Mouse (Mus musculus): ENCODE data around the gene Dock10. TPM values are rescaled to one million over a fixed set of nuclear protein-coding genes. Genes with fewer than 3 reads are reported as not detected.
A peak's percentile ranks its signal among the peaks of the same experiment; 100 is the strongest.

Gene Dock10
- polyA plus RNA-seq, 1 experiment from 2014 or later, result 2.8 TPM

DNA sequence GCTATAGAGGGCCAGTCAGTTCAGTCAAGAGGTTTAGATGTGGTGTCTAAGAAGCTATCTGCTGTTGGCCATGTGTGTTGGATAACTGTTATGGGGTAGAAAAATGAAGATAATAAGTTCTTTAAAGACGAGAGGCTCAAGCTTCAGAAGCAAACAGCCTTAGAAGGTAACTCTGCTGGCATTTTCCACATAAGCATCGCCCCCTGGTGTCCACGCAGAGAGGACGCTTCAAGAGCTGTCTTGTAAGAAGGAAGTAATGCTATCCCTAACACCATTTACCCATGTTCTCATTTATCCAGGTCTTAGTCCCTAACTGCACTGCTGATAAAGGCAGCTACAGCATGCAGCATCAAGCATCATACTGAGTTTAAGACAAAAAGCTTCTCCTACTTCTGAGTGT lies 35.7 kb downstream of the Dock10 start:
- no peak overlapping the region for H3K9ac ChIP-seq
- no peaks in the 10 kb centered on the region for H3K27me3 ChIP-seq (replicated peaks)
- no peak overlapping the region for H3K4me3 ChIP-seq
- no peaks in the 10 kb centered on the region for H3K9me3 ChIP-seq
- ATAC-seq (ENCODE audit: extremely low read depth, insufficient number of reproducible peaks, low FRiP score, low TSS enrichment), result no peak
- no peak overlapping the region for H3K4me2 ChIP-seq
- peaks cover 16% of the 10 kb centered on the region for H3K4me1 ChIP-seq
- WGBS, result 25% methylated on average over 4 of the region's 4 CpGs
- no peak overlapping the region for H3K27ac ChIP-seq (replicated peaks)
- no peaks in the 10 kb centered on the region for H3K36me3 ChIP-seq

GRCm38 (mm10) chr1:80722001-80722400 lies 36.3 kb downstream of the Dock10 start:
- no peak for ATAC-seq (ENCODE audit: extremely low read depth, insufficient number of reproducible peaks, low FRiP score, low TSS enrichment)
- whole genome bisulfite sequencing, result 64% methylated on average over 1 of the region's 1 CpGs
- no peaks in the 10 kb centered on the region for H3K36me3 ChIP-seq
- H3K4me1 ChIP-seq, result peaks cover 16% of the 10 kb centered on the region
- H3K9ac ChIP-seq, result no peak overlapping the region
- H3K4me3 ChIP-seq, result no peak overlapping the region
- no peaks in the 10 kb centered on the region for H3K9me3 ChIP-seq
- no peaks in the 10 kb centered on the region for H3K27me3 ChIP-seq (replicated peaks)
- H3K4me2 ChIP-seq, result no peak overlapping the region
- no peak overlapping the region for H3K27ac ChIP-seq (replicated peaks)

DNA sequence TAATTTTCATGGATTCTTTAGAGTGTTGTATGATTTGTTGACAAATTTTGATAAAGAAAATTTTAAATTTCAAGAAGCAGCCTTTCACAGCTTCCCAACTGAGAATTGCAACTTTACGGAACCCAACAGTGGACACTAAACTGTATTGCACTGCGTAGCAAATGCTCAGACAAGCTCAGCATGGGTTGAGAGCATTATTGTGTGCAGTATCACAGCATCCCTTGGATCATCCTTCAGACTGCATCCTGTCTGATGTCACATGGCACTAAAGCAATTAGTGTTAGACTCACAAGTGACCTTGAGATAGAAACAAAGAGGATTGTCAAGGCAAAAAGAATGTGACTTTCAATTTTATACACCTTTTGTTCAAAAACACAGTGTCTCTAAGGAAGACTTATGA lies 37.1 kb downstream of the Dock10 start:
- WGBS, result 79% methylated on average over 2 of the region's 2 CpGs
- no peak overlapping the region for H3K4me2 ChIP-seq
- H3K9me3 ChIP-seq, result no peaks in the 10 kb centered on the region
- no peak overlapping the region for H3K9ac ChIP-seq
- no peak overlapping the region for H3K27ac ChIP-seq (replicated peaks)
- ATAC-seq (ENCODE audit: extremely low read depth, insufficient number of reproducible peaks, low FRiP score, low TSS enrichment), result no peak
- peaks cover 16% of the 10 kb centered on the region for H3K4me1 ChIP-seq
- no peaks in the 10 kb centered on the region for H3K36me3 ChIP-seq
- no peak overlapping the region for H3K4me3 ChIP-seq
- no peaks in the 10 kb centered on the region for H3K27me3 ChIP-seq (replicated peaks)

GRCm38 (mm10) chr1:80720146-80720545 lies 38.2 kb downstream of the Dock10 start:
- no peaks in the 10 kb centered on the region for H3K9me3 ChIP-seq
- peak overlapping the region; percentile 10; the same call in 1 of the 2 replicates for H3K27ac ChIP-seq (replicated peaks)

DNA sequence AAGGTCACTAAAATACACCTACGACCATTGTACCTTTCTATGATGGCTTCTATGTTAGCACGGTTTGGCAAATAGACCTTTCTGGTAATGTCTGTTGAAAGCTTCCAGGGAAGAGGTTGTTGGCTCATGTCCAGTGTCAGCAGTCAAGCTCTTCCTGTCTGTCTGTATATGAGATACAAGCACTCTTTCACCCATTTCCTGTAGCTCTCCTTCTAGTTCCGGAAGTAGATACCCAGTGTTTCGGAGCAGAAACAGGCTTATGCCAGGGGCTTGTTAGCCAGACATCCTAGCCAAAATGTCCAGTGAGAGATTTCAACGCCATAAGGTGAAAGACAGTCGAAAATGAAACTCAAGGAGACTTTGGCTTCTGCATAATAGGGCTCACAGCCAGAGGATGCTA lies 38.9 kb downstream of the Dock10 start:
- Histone ChIP-seq H3K27ac (replicated peaks) (peak overlapping the region; percentile 10; the same call in 1 of the 2 replicates), H3K27me3 (replicated peaks) (no peaks in the 10 kb centered on the region), H3K36me3 (no peaks in the 10 kb centered on the region), H3K4me3 (no peak overlapping the region), H3K9ac (no peak overlapping the region), H3K4me2 (peak overlapping the region; percentile 27), H3K9me3 (no peaks in the 10 kb centered on the region), H3K4me1 (peaks cover 16% of the 10 kb centered on the region)
- WGBS, result 61% methylated on average over 6 of the region's 6 CpGs
- no peak for ATAC-seq (ENCODE audit: extremely low read depth, insufficient number of reproducible peaks, low FRiP score, low TSS enrichment)

More at GRCm38 (mm10) chr1:80720146-80720545, 38.2 kb downstream of the Dock10 start:
- no peaks in the 10 kb centered on the region for H3K27me3 ChIP-seq (replicated peaks)
- no peak overlapping the region for H3K4me3 ChIP-seq
- peaks cover 16% of the 10 kb centered on the region for H3K4me1 ChIP-seq
- no peak overlapping the region for H3K4me2 ChIP-seq
- ATAC-seq (ENCODE audit: extremely low read depth, insufficient number of reproducible peaks, low FRiP score, low TSS enrichment), result no peak
- no peaks in the 10 kb centered on the region for H3K36me3 ChIP-seq
- no peak overlapping the region for H3K9ac ChIP-seq

GRCm38 (mm10) chr1:80718666-80719065 lies 39.7 kb downstream of the Dock10 start:
- peaks cover 16% of the 10 kb centered on the region for H3K4me1 ChIP-seq
- H3K27me3 ChIP-seq (replicated peaks), result no peaks in the 10 kb centered on the region
- H3K4me2 ChIP-seq, result no peak overlapping the region
- H3K9me3 ChIP-seq, result no peaks in the 10 kb centered on the region
- 77% methylated on average over 1 of the region's 1 CpGs for WGBS
- ATAC-seq (ENCODE audit: extremely low read depth, insufficient number of reproducible peaks, low FRiP score, low TSS enrichment), result no peak
- no peak overlapping the region for H3K27ac ChIP-seq (replicated peaks)
- no peak overlapping the region for H3K9ac ChIP-seq
- H3K36me3 ChIP-seq, result no peaks in the 10 kb centered on the region
- H3K4me3 ChIP-seq, result no peak overlapping the region

GRCm38 (mm10) chr1:80715917-80716316 lies 42.4 kb downstream of the Dock10 start:
- no peaks in the 10 kb centered on the region for H3K27me3 ChIP-seq (replicated peaks)
- no peak for ATAC-seq (ENCODE audit: extremely low read depth, insufficient number of reproducible peaks, low FRiP score, low TSS enrichment)
- no peaks in the 10 kb centered on the region for H3K9me3 ChIP-seq
- H3K4me3 ChIP-seq, result no peak overlapping the region
- no peak overlapping the region for H3K27ac ChIP-seq (replicated peaks)
- peaks cover 22% of the 10 kb centered on the region for H3K4me1 ChIP-seq
- H3K36me3 ChIP-seq, result no peaks in the 10 kb centered on the region
- WGBS, result 54% methylated on average over 3 of the region's 3 CpGs
- H3K9ac ChIP-seq, result no peak overlapping the region
- no peak overlapping the region for H3K4me2 ChIP-seq

DNA sequence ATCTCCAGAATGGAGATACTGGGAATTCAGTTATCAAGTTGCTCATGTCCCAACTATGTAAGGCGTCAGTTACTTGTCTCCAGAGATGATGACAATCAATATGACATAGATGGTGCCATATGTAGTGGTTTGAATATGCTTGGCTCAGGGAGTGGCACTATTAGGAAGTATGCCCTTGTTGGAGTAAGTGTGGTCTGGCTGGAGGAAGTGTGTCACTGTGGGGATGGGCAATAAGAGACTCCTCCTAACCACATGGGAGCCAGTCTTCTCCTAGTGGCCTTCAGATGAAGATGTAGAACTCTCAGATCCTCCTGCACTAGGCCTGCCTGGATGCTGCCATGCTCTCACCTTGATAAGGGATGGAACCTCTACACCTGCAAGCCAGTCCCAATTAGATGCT lies 44.4 kb downstream of the Dock10 start:
- 83% methylated on average over 1 of the region's 1 CpGs for WGBS
- no peak overlapping the region for H3K9ac ChIP-seq
- H3K27me3 ChIP-seq (replicated peaks), result no peaks in the 10 kb centered on the region

DNA sequence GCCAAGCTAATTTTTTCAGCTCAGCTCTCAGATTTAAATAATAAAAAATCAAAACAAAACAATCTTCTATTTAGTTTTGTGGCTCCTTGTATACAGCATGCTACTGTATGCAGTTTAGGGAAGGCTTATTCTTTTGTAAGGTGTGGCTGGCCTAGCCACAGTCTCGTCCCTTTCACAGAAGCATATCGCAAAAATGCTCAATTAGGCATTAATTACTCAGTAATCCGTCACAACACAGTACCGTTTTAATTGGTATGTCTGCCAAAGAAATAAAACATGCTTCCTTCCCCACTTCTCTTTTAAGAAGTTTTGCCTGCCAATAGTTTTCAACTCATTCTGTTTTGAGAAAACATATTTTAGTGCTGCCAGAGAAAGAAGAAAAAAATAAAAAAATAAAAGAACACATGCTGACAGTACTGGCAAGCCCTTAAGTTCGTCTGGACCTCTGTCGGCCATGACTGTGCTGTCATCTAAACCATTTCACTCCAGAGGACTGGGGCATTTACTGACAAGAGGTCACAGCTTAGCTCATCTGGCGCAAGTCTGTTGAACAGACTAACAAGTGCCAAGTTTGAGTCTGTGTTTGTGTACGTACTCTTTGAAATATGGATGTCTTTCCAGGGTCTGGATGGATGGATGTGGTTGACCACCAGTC lies 47.6 kb downstream of the Dock10 start:
- Histone ChIP-seq H3K4me2 (0 out of 2 replicates have a peak overlapping the region, but pooled peaks have one; percentile 8), H3K36me3 (no peaks in the 10 kb centered on the region), H3K9me3 (no peaks in the 10 kb centered on the region), H3K4me1 (peaks cover 35% of the 10 kb centered on the region), H3K27me3 (replicated peaks) (no peaks in the 10 kb centered on the region), H3K27ac (replicated peaks) (no peak overlapping the region), H3K4me3 (no peak overlapping the region), H3K9ac (no peak overlapping the region)
- WGBS, result 61% methylated on average over 8 of the region's 8 CpGs
- ATAC-seq (ENCODE audit: extremely low read depth, insufficient number of reproducible peaks, low FRiP score, low TSS enrichment), result no peak

More for the DNA sequence above, 44.4 kb downstream of the Dock10 start:
- Histone ChIP-seq H3K36me3 (no peaks in the 10 kb centered on the region), H3K4me3 (no peak overlapping the region), H3K27ac (replicated peaks) (no peak overlapping the region), H3K4me1 (peaks cover 27% of the 10 kb centered on the region), H3K9me3 (no peaks in the 10 kb centered on the region), H3K4me2 (no peak overlapping the region)
- ATAC-seq (ENCODE audit: extremely low read depth, insufficient number of reproducible peaks, low FRiP score, low TSS enrichment), result no peak

- Histone ChIP-seq H3K9ac (no peak overlapping the region), H3K4me2 (peak overlapping the region; percentile 53; the same call in 1 of the 2 replicates), H3K4me1 (peaks cover 35% of the 10 kb centered on the region), H3K36me3 (no peaks in the 10 kb centered on the region), H3K27me3 (replicated peaks) (no peaks in the 10 kb centered on the region), H3K9me3 (no peaks in the 10 kb centered on the region), H3K4me3 (no peak overlapping the region), H3K27ac (replicated peaks) (peak overlapping the region; percentile 53; the same call in 1 of the 2 replicates)
- WGBS, result 55% methylated on average over 5 of the region's 5 CpGs
- ATAC-seq (ENCODE audit: extremely low read depth, insufficient number of reproducible peaks, low FRiP score, low TSS enrichment), result no peak
These were observed 48.2 kb downstream of the Dock10 start for GRCm38 (mm10) chr1:80710097-80710541.

DNA sequence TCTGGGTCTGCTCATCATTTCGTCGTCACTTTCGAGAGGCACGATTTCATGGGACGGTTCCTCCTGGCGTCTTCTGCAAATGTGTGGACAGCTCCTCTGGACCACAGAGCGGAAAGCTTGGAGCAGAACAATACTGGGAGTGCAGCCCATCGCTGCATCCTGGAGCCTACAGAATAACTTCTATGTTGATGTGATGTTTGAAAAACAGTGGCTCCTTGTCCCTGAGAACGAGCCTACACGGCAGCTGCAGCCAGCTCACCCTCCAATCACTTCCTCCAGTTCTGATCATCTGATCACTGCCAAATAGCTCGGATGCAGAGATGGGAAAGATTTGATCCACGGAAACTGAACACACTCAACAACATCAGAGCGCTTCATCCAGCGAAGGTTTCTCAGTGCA lies 49.0 kb downstream of the Dock10 start:
- Histone ChIP-seq H3K27ac (replicated peaks) (peak overlapping the region; percentile 53), H3K4me2 (peak overlapping the region; percentile 53), H3K36me3 (no peaks in the 10 kb centered on the region), H3K9me3 (no peaks in the 10 kb centered on the region), H3K4me1 (peaks cover 35% of the 10 kb centered on the region), H3K4me3 (peak overlapping the region; percentile 27), H3K9ac (no peak overlapping the region), H3K27me3 (replicated peaks) (no peaks in the 10 kb centered on the region)
- ATAC-seq (ENCODE audit: extremely low read depth, insufficient number of reproducible peaks, low FRiP score, low TSS enrichment), result no peak
- WGBS, result 39% methylated on average over 14 of the region's 14 CpGs

DNA sequence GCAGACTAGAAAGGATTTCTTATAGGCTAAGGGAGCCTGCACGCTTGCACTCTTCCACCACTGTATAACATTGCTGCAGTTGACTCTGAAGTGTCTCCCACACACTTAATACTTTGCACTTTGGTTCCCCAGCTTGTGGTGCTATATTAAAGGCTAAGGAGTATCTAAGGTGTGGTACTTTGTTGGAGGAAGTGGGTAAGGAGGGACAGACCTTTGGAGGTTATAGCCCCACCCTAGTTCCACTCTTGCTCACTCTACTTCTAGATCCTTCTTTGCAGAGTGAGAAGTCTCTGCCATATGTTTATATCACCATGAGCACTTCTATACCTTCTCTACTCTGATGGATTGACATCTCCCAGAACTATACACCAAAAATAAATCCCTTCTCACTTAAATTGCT lies 55.0 kb downstream of the Dock10 start:
- 75% methylated on average over 1 of the region's 1 CpGs for WGBS
- no peak for ATAC-seq (ENCODE audit: extremely low read depth, insufficient number of reproducible peaks, low FRiP score, low TSS enrichment)
- no peak overlapping the region for H3K9ac ChIP-seq
- H3K4me3 ChIP-seq, result no peak overlapping the region
- H3K36me3 ChIP-seq, result no peaks in the 10 kb centered on the region
- H3K4me1 ChIP-seq, result peaks cover 2% of the 10 kb centered on the region
- no peak overlapping the region for H3K4me2 ChIP-seq
- no peak overlapping the region for H3K27ac ChIP-seq (replicated peaks)
- no peaks in the 10 kb centered on the region for H3K9me3 ChIP-seq
- H3K27me3 ChIP-seq (replicated peaks), result no peaks in the 10 kb centered on the region

Measured in heart, embryonic 13.5 days (tissue).